Mouse (Mus musculus) fibroblast of lung, adult 2 months (primary cell): ENCODE measurements at regions not wholly inside any gene's neighbourhood (a gene's known extent, or its start where the extent isn't known, plus 50 kb on each side); places are given as distances from the start of the nearest gene placed in this dataset.
A peak's percentile ranks its signal among the peaks of the same experiment; 100 is the strongest.

Source experiments
- DNase-seq: peaks from one replicate; pipeline ENCODE4 v3.0.0-alpha.2; 2011; ENCODE audit warnings: low read depth

GRCm38 (mm10) chr4:31612825-31613514 is 350.9 kb upstream of the Map3k7 start:
- DNase-seq, result no peak

DNA sequence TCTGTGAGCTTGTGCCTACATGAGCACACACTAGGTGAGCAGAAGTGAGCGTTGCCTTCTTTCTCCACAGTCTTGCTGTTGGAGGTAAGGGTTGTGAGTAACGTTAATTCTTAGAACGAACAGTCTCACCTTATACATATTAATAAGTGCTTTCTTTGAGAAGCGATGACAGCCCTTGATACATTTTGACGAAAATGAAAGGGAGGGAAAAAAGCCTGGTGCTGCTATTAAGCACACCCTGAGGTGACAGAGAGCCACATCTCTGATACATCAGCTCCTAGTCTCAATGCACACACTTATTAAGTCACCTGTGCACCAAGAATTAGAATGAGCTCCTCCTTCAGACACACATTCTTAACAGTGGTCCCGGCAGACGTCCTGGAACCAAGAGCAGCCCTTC is 346.3 kb upstream of the Map3k7 start:
- DNase-seq, result no peak

- no peak for DNase-seq
Measured at GRCm38 (mm10) chr4:31618026-31618425, 345.9 kb upstream of the Map3k7 start.

DNA sequence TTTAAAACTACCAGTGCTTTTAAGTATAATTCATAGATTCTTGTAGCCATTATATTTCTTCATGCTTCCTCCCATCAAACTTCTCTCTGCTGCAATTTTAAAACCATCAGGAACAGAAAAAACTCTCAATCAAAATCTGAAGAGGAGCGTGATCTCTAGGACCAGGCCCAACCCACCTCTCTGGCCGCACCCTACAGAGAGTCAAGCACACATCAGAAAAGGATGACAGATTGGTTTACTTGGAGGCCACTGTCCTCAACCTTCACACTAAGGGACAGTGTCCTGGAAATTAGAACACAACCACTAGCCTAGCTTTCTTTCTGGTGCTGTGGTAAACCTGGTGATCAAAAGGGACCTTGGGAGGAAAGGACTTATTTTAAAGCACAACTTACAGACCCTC is 342.7 kb upstream of the Map3k7 start:
- DNase-seq, result no peak

- DNase-seq, result no peak
Measured at GRCm38 (mm10) chr4:31627053-31627452, 336.8 kb upstream of the Map3k7 start.

GRCm38 (mm10) chr4:31627777-31628176 is 336.1 kb upstream of the Map3k7 start:
- no peak for DNase-seq

DNA sequence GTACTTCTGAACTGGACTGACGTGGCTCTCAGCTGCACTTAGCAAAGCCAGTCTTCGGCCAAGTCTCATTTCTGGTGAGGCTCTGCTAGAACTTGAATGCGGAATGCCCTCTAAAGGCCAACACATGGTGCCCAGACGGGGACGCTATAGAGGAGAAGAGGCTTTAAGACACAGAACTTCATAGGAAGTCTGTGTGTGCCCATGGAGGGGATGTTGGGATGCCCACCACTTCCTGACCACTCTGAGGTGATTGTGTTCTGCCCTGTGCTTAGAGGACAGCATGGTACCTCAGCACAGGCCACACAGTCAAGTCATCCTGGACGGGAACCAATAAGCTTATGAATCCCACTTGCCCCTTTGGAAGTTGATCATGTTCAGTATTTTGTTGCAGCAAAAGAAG is 325.3 kb upstream of the Map3k7 start:
- no peak for DNase-seq

DNA sequence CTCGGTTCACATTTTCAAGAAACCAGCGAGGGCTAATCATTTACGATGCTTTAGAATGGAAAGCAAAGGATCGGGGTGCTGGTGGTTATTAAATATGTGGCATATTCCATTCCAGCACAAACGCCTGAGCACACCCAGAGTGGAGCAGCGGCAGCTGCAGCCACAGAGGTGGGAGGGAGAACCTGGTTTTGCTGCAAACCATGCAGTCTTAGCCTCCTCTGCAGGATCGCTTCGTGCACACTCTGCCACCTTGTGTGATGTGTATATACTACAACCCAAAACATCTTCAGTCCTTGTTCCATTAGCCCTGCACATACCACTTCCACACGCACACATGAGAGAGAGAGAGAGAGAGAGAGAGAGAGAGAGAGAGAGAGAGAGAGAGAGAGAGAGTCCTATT is 321.7 kb upstream of the Map3k7 start:
- peak; percentile 5 for DNase-seq

DNA sequence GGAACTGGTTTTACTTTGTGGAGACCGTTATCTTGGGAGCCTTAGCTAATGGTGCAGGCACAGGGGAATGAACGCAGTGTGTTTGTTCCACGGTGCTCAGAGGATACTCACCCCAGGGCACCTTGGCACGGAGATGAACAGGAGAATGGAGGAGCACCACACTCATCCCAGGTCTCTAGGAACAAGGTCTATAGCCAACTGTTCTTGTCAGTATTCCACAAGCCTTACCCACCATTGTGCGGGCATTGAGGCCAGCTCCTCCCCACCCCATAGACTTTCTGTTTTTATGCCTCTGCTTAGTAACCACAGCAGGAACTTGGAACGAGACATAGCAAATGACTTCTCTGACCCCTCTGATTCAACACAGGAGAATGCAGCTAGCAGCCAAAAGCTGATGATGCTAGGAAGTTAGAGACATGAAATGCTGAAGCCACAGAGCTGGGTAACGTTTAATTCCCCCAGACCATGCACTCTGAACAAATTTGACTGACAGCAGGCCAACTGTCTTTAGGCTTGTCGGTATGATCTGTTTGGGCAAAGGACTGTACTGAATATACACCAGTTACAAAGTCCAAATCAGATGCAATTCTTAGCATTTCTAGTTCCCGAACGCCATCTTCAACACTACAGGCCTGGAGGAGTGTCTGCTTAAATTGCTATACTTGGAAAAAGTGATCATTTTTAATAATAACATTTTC is 321.2 kb upstream of the Map3k7 start:
- peak; percentile 67 for DNase-seq

DNA sequence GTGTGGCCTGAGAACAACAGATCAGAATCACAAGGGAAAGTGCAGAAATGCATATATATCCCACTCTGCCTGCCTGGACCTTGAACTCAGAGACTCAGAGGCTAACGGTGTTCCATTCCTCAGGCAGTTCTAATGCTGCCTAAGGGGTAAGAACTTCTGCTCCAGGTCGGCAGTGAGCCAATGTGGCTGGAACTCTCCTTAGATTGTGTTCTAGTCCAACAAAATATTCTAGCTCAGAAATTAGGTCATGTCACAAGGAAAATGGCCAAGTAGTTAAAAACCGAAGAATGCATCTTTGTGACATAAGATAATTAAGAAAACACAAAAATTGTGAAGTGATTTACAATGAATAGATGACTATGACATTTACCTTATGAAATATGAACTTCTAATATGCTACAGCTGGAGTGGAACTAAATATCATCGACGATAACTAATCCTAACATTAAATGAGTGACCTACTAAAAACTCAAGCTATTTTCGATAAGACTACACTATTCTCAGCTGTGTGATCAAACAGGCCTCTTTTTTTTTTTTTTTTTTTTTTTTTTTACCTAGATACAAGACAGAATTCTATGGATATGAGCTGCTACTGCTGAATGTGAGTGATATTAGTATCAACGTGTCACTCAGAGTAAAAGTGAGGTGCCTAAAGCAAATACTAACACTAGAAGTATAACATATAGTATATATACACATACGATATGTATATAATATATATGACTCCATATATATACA is 315.1 kb upstream of the Map3k7 start:
- DNase-seq, result no peak

- DNase-seq, result no peak
Measured at GRCm38 (mm10) chr4:31655364-31656106, 308.4 kb upstream of the Map3k7 start.

DNA sequence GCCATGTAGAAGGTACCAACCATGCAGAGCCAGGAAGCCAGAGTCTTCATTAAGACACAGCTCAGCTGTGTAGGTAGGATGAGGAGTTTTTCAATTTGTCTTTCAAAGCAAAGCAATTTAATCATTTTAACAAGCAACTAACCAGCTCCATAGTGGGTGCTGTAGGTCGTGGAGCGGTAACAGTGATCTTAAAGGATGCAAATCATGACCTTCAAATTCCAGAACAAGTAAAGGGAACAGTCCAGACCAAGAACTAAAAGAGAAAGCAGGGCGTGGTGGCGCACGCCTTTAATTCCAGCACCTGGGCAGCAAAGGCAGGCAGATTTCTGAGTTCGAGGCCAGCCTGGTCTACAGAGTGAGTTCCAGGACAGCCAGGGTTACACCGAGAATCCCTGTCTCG is 307.8 kb upstream of the Map3k7 start:
- DNase-seq, result no peak

DNA sequence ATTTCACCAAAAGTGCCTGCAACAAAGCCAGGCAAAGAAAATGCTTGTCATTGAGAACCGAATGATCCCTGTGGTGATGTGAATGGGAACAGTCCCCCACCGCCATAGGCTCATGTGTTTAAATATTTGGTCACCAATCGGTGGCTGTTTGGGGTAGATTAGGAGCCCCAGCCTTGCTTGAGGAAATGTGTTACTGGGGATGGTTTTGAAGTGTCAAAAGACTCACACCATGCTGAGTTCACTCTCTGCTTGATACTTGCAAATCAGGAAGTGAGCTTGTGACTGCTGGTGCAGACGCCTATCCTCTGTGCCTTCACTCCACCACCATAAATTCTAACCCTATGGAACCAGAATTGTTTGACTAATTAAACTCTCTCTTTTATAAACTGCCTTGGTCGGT is 305.1 kb upstream of the Map3k7 start:
- DNase-seq, result no peak

GRCm38 (mm10) chr4:31660896-31661295 is 303.0 kb upstream of the Map3k7 start:
- no peak for DNase-seq

DNA sequence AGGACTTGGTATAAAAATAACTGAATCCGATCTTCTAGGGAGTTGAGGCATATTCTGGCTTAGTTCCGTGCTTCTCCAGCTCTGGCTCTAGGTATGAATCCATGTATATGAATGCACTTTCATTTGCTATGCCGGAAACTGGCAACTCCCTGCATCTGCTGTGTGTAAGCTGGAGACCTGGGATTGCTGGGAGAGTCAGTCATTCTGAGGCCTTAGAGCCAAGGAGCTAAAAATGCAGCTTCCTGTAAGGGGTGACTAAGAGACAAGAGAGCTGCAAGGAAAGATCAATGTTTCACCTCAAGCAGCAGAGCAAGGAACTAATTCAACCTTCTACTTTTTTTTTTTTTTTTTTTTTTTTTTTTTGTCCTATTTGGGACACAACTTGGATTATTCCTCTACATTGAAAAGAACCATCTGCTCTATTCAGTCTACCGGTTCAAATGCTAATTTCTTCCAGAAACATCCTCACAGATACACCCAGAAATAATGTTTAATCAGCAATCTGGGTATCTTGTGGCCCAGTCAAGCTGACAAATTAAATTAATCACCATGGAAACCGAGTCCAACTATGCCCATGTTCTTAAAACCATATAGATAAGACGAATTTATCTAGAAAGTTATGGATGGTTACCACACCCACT is 292.2 kb upstream of the Map3k7 start:
- no peak for DNase-seq

DNA sequence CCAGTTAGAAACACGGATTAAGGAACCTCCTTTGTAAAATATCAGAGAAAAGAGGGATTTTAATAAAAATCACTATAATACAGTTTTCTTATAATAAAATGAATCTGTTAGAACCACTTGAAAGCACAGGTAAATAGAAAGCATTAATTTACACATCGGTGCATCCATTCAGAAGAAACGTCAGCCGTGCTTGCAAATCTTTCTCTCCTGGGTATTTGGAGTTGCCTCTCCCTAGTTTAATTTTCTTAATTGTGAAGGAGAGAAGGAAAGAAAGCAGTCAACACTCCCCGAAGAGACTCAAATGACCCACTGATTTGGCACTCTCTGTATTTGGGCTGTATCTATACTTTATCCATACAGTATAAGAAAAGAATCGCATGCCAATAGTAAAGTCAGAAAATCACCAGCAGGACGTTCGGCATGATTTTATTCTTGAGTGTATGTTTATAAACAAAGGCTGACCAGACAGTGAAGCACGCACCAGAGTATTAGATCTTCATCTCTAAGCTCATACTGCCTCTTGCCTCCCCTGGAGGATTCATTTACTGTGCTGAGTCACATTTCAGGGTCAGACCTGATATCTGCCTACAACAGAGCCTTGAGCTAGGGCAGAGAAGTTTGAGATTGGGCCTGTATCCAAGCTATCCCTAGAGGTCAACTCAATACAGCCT is 291.6 kb upstream of the Map3k7 start:
- DNase-seq, result no peak

DNA sequence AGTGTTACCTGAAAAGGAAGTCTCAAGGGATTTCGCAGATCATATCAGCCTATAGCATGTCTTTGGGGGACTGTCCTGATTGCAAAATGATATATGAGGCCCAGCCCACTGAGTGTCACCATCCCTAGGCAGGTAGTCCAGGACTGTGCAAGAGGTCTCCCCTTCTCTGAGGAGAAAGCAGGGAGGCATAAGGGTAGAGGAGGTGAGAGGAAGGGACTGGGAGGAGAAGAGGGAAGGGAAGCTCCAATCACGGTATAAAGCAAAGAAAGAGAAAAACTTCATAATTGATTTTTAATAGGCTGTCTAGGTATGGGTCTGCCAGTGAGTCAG is 291.1 kb upstream of the Map3k7 start:
- no peak for DNase-seq

DNA sequence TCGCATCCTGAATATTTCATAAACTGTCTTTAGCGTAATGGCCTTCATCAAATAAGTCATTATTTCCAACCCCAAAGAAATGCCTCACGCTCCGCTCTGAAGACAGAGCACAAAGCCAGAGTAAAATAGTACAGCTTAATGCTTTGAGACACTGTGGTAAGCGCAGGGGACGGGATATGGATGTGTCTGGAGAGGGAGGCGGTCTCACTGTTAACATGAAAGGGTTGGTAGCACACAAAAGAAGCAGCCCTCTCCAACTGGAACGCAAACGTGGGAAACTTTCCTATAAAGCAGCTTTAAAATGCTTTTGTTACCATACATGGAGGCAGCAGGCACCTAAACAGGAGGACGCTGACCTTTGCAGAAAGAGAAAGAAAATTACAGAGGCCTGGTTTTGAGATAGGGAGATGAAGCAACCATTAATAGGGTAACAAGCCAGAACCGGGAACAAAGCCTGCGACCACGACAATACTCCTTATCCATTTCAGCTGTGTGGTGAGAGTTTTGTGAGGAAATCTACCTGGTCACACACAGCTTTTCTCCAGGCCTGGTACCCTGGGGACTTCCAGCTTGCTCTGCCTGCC is 284.8 kb upstream of the Map3k7 start:
- DNase-seq, result no peak

DNA sequence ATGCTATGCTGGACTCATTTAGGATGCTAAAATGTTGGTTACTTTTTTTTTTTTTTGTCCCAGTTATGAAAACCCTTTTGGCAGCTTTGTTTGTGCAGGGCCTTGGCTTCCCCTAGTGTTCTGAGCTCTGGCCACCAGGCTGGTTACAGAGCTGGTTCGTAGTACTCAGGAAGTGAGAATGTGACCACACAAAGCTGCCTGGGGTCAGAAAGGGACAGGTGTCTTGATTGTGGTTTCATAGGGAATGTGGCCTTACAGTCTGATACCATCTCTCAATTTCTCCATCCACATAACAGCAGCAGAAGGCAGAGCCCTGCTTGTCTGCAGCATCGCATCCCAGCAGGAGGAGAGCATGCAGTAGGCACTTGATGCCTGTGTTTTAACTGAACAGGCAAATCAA is 282.9 kb upstream of the Map3k7 start:
- DNase-seq, result no peak

- DNase-seq, result no peak
Measured at GRCm38 (mm10) chr4:31689083-31689482, 274.8 kb upstream of the Map3k7 start.
